Mouse (Mus musculus): ENCODE data around the gene Gm29666. TPM values are rescaled to one million over a fixed set of nuclear protein-coding genes. Genes with fewer than 3 reads are reported as not detected.

Gm29666 gene
- polyA plus RNA-seq, 1 experiment from 2014 or later, result 0.52 TPM

GRCm38 (mm10) chr15:84925495-84926018 is 5.7 kb upstream of the Gm29666 start:
- H3K36me3 ChIP-seq (ENCODE audit: control insufficient read depth, insufficient read depth, low read length), result peaks cover 26% of the 10 kb centered on the region
- peaks cover 17% of the 10 kb centered on the region for H3K4me1 ChIP-seq (ENCODE audit: control insufficient read depth, insufficient read depth, low read length)
- no peaks in the 10 kb centered on the region for H3K27me3 ChIP-seq (ENCODE audit: control insufficient read depth, insufficient read depth, low read length)
- no peak overlapping the region for H3K9ac ChIP-seq (ENCODE audit: low read depth, low read length)
- peak overlapping the region; percentile 69 for H3K4me2 ChIP-seq
- ATAC-seq (replicated peaks; ENCODE audit: insufficient number of reproducible peaks, low FRiP score, low TSS enrichment), result no peak
- no peaks in the 10 kb centered on the region for H3K9me3 ChIP-seq (replicated peaks; ENCODE audit: control insufficient read depth, low read length)
- peak overlapping the region; percentile 10; the same call in 1 of the 2 replicates for H3K4me3 ChIP-seq (ENCODE audit: low read depth, low read length)
- WGBS (ENCODE audit: insufficient replicate concordance), result 71% methylated on average over 1 of the region's 1 CpGs
- no peak overlapping the region for H3K27ac ChIP-seq (ENCODE audit: low read depth, low read length)

GRCm38 (mm10) chr15:84924781-84925315 is 5.0 kb upstream of the Gm29666 start:
- Histone ChIP-seq H3K4me1 (ENCODE audit: control insufficient read depth, insufficient read depth, low read length) (peaks cover 17% of the 10 kb centered on the region), H3K4me3 (ENCODE audit: low read depth, low read length) (peak overlapping the region; percentile 95), H3K27ac (ENCODE audit: low read depth, low read length) (no peak overlapping the region), H3K9ac (ENCODE audit: low read depth, low read length) (0 out of 2 replicates have a peak overlapping the region, but pooled peaks have one; percentile 12), H3K9me3 (replicated peaks; ENCODE audit: control insufficient read depth, low read length) (no peaks in the 10 kb centered on the region), H3K36me3 (ENCODE audit: control insufficient read depth, insufficient read depth, low read length) (peaks cover 20% of the 10 kb centered on the region), H3K27me3 (ENCODE audit: control insufficient read depth, insufficient read depth, low read length) (no peaks in the 10 kb centered on the region), H3K4me2 (peak overlapping the region; percentile 69)
- no peak for ATAC-seq (replicated peaks; ENCODE audit: insufficient number of reproducible peaks, low FRiP score, low TSS enrichment)
- 11% methylated on average over 9 of the region's 9 CpGs for WGBS (ENCODE audit: insufficient replicate concordance)

- peak; percentile 76 for ATAC-seq (replicated peaks; ENCODE audit: insufficient number of reproducible peaks, low FRiP score, low TSS enrichment)
- peaks cover 17% of the 10 kb centered on the region for H3K4me1 ChIP-seq (ENCODE audit: control insufficient read depth, insufficient read depth, low read length)
- peak overlapping the region; percentile 95 for H3K4me3 ChIP-seq (ENCODE audit: low read depth, low read length)
- WGBS (ENCODE audit: insufficient replicate concordance), result under 1% methylated on average over 63 of the region's 68 CpGs
- no peaks in the 10 kb centered on the region for H3K9me3 ChIP-seq (replicated peaks; ENCODE audit: control insufficient read depth, low read length)
- peak overlapping the region; percentile 97 for H3K27ac ChIP-seq (ENCODE audit: low read depth, low read length)
- peak overlapping the region; percentile 98 for H3K9ac ChIP-seq (ENCODE audit: low read depth, low read length)
- no peaks in the 10 kb centered on the region for H3K27me3 ChIP-seq (ENCODE audit: control insufficient read depth, insufficient read depth, low read length)
- peak overlapping the region; percentile 69 for H3K4me2 ChIP-seq
- H3K36me3 ChIP-seq (ENCODE audit: control insufficient read depth, insufficient read depth, low read length), result peaks cover 10% of the 10 kb centered on the region
Observed at GRCm38 (mm10) chr15:84923508-84924181, 3.8 kb upstream of the Gm29666 start.

- H3K27ac ChIP-seq (ENCODE audit: low read depth, low read length), result peak within 1 kb of the TSS; percentile 97
- peak; percentile 93 for ATAC-seq (replicated peaks; ENCODE audit: insufficient number of reproducible peaks, low FRiP score, low TSS enrichment)
- H3K4me1 ChIP-seq (ENCODE audit: control insufficient read depth, insufficient read depth, low read length), result peaks cover 17% of the 10 kb centered on the region
- no peaks in the 10 kb centered on the region for H3K9me3 ChIP-seq (replicated peaks; ENCODE audit: control insufficient read depth, low read length)
- no peaks in the 10 kb centered on the region for H3K27me3 ChIP-seq (ENCODE audit: control insufficient read depth, insufficient read depth, low read length)
- peak within 1 kb of the TSS; percentile 95 for H3K4me3 ChIP-seq (ENCODE audit: low read depth, low read length)
- H3K4me2 ChIP-seq, result peak within 1 kb of the TSS; percentile 93
- peaks cover 7% of the 10 kb centered on the region for H3K36me3 ChIP-seq (ENCODE audit: control insufficient read depth, insufficient read depth, low read length)
- WGBS (ENCODE audit: insufficient replicate concordance), result under 1% methylated on average over 59 of the region's 60 CpGs
- peak within 1 kb of the TSS; percentile 98 for H3K9ac ChIP-seq (ENCODE audit: low read depth, low read length)
Observed at GRCm38 (mm10) chr15:84922884-84923507, 3.2 kb upstream of the Gm29666 start, which contains the start of gene Nup50. TSS of gene Nup50 (plus strand) at chr15:84923411.

- H3K36me3 ChIP-seq (ENCODE audit: control insufficient read depth, insufficient read depth, low read length), result no peaks in the 10 kb centered on the region; the same call in 1 of the 2 replicates
- H3K9ac ChIP-seq (ENCODE audit: low read depth, low read length), result no peak overlapping the region
- H3K27ac ChIP-seq (ENCODE audit: low read depth, low read length), result no peak overlapping the region
- no peak overlapping the region for H3K4me2 ChIP-seq
- 86% methylated on average over 3 of the region's 3 CpGs for WGBS (ENCODE audit: insufficient replicate concordance)
- H3K4me1 ChIP-seq (ENCODE audit: control insufficient read depth, insufficient read depth, low read length), result no peaks in the 10 kb centered on the region
- H3K4me3 ChIP-seq (ENCODE audit: low read depth, low read length), result no peak overlapping the region
- no peaks in the 10 kb centered on the region for H3K27me3 ChIP-seq (ENCODE audit: control insufficient read depth, insufficient read depth, low read length)
- H3K9me3 ChIP-seq (replicated peaks; ENCODE audit: control insufficient read depth, low read length), result no peaks in the 10 kb centered on the region; the same call in 1 of the 2 replicates
- no peak for ATAC-seq (replicated peaks; ENCODE audit: insufficient number of reproducible peaks, low FRiP score, low TSS enrichment)
Observed at GRCm38 (mm10) chr15:84913201-84913600, 6.6 kb downstream of the Gm29666 start.

GRCm38 (mm10) chr15:84903843-84904385 is 15.9 kb downstream of the Gm29666 start:
- Histone ChIP-seq H3K9me3 (replicated peaks; ENCODE audit: control insufficient read depth, low read length) (no peaks in the 10 kb centered on the region), H3K4me2 (no peak overlapping the region), H3K4me1 (ENCODE audit: control insufficient read depth, insufficient read depth, low read length) (no peaks in the 10 kb centered on the region), H3K9ac (ENCODE audit: low read depth, low read length) (no peak overlapping the region), H3K36me3 (ENCODE audit: control insufficient read depth, insufficient read depth, low read length) (no peaks in the 10 kb centered on the region), H3K27me3 (ENCODE audit: control insufficient read depth, insufficient read depth, low read length) (no peaks in the 10 kb centered on the region), H3K4me3 (ENCODE audit: low read depth, low read length) (no peak overlapping the region), H3K27ac (ENCODE audit: low read depth, low read length) (no peak overlapping the region)
- 70% methylated on average over 7 of the region's 7 CpGs for WGBS (ENCODE audit: insufficient replicate concordance)
- ATAC-seq (replicated peaks; ENCODE audit: insufficient number of reproducible peaks, low FRiP score, low TSS enrichment), result no peak

GRCm38 (mm10) chr15:84898077-84898476 is 21.8 kb downstream of the Gm29666 start:
- Histone ChIP-seq H3K27ac (ENCODE audit: low read depth, low read length) (no peak overlapping the region), H3K9me3 (replicated peaks; ENCODE audit: control insufficient read depth, low read length) (no peaks in the 10 kb centered on the region), H3K9ac (ENCODE audit: low read depth, low read length) (no peak overlapping the region), H3K27me3 (ENCODE audit: control insufficient read depth, insufficient read depth, low read length) (no peaks in the 10 kb centered on the region), H3K4me3 (ENCODE audit: low read depth, low read length) (no peak overlapping the region), H3K4me2 (no peak overlapping the region), H3K36me3 (ENCODE audit: control insufficient read depth, insufficient read depth, low read length) (no peaks in the 10 kb centered on the region), H3K4me1 (ENCODE audit: control insufficient read depth, insufficient read depth, low read length) (0 out of 2 replicates have a peak, but pooled peaks cover 3% of the 10 kb centered on the region)
- WGBS (ENCODE audit: insufficient replicate concordance), result 31% methylated on average over 7 of the region's 7 CpGs
- ATAC-seq (replicated peaks; ENCODE audit: insufficient number of reproducible peaks, low FRiP score, low TSS enrichment), result no peak

- WGBS (ENCODE audit: insufficient replicate concordance), result 83% methylated on average over 1 of the region's 1 CpGs
- ATAC-seq (replicated peaks; ENCODE audit: insufficient number of reproducible peaks, low FRiP score, low TSS enrichment), result no peak
- no peak overlapping the region for H3K9ac ChIP-seq (ENCODE audit: low read depth, low read length)
- no peaks in the 10 kb centered on the region for H3K36me3 ChIP-seq (ENCODE audit: control insufficient read depth, insufficient read depth, low read length)
- no peak overlapping the region for H3K27ac ChIP-seq (ENCODE audit: low read depth, low read length)
- H3K4me3 ChIP-seq (ENCODE audit: low read depth, low read length), result no peak overlapping the region
- H3K9me3 ChIP-seq (replicated peaks; ENCODE audit: control insufficient read depth, low read length), result no peaks in the 10 kb centered on the region
- 0 out of 2 replicates have a peak, but pooled peaks cover 3% of the 10 kb centered on the region for H3K4me1 ChIP-seq (ENCODE audit: control insufficient read depth, insufficient read depth, low read length)
- H3K4me2 ChIP-seq, result no peak overlapping the region
- H3K27me3 ChIP-seq (ENCODE audit: control insufficient read depth, insufficient read depth, low read length), result no peaks in the 10 kb centered on the region
Observed at GRCm38 (mm10) chr15:84896664-84897063, 23.2 kb downstream of the Gm29666 start.
